Mouse (Mus musculus): ENCODE results near the gene Fam181a. TPM values are rescaled to one million over a fixed set of nuclear protein-coding genes. Genes with fewer than 3 reads are reported as not detected.

The Fam181a gene
- total and polyA plus RNA-seq, 3 experiments, result not detected

GRCm38 (mm10) chr12:103343456-103343855, 32.7 kb downstream of the Fam181a start:
- H3K79me2 ChIP-seq (replicated peaks; ENCODE audit: control insufficient read depth, extremely low read depth, insufficient read depth, poor library complexity, severe bottlenecking), result no peaks in the 10 kb centered on the region
- dilution Hi-C loops (cut with MboI; ENCODE audit: extremely low pct_ligation_motif_present, extremely low pct_unique_long_range_greater_than_20kb, low sequenced_read_pairs) (no loop called here), in situ Hi-C loops (cut with MboI; ENCODE audit: low pct_ligation_motif_present, low pct_unique_long_range_greater_than_20kb, low sequenced_read_pairs) (no loop called here)
- H3K9me3 ChIP-seq (replicated peaks; ENCODE audit: low read length), result peaks cover 9% of the 10 kb centered on the region
- no peak overlapping the region for H3K9ac ChIP-seq (ENCODE audit: insufficient read depth, low read depth)
- H3K4me2 ChIP-seq (ENCODE audit: insufficient read depth, low read depth, poor library complexity, severe bottlenecking), result peak overlapping the region; percentile 76
- H3K4me1 ChIP-seq (ENCODE audit: control insufficient read depth in 1 of 2, insufficient read depth in 2 of 2), result peaks cover 58 to 84% of the 10 kb centered on the region in 2 experiments
- H3K27me3 ChIP-seq (replicated peaks), result no peaks in the 10 kb centered on the region
- no peak overlapping the region for H3K4me3 ChIP-seq (replicated peaks in 1 of 3; ENCODE audit: low read depth in 2 of 3, low read length in 2 of 3, poor library complexity in 1 of 3)
- H3K36me3 ChIP-seq (replicated peaks in 1 of 2; ENCODE audit: control insufficient read depth in 1 of 2, insufficient read depth in 1 of 2, low read length in 1 of 2), result no peaks in the 10 kb centered on the region
- H3K27ac ChIP-seq (ENCODE audit: insufficient read depth, low read depth), result peak overlapping the region; percentile 92
- TF ChIP-seq CHD2 (IDR thresholded peaks at IDR 0.05; ENCODE audit: low read length) (peak; percentile 72; the same call in 1 of the 2 replicates), PAX5 (IDR thresholded peaks at IDR 0.05; ENCODE audit: low read length) (no peak), TBP (conservative IDR thresholded peaks at IDR 0.05; ENCODE audit: low read depth, low read length) (peak; percentile 66; the same call in 1 of the 2 replicates), SIN3A (IDR thresholded peaks at IDR 0.05; ENCODE audit: low read length) (no peak), ETS1 (conservative IDR thresholded peaks at IDR 0.05; ENCODE audit: low read depth, low read length) (peak; percentile 76), SMC3 (IDR thresholded peaks at IDR 0.05; ENCODE audit: low read depth, low read length) (0 out of 2 replicates have a peak, but pooled peaks have one; percentile 2), MAX (IDR thresholded peaks at IDR 0.05; ENCODE audit: low read length) (no peak), ZMIZ1 (IDR thresholded peaks at IDR 0.05; ENCODE audit: low read depth, low read length) (0 out of 2 replicates have a peak, but pooled peaks have one; percentile 28), E2F4 (IDR thresholded peaks at IDR 0.05; ENCODE audit: insufficient replicate concordance, low read depth, low read length) (no peak), JUND (conservative IDR thresholded peaks at IDR 0.05; ENCODE audit: low read depth, low read length) (no peak), POLR2A (IDR thresholded peaks at IDR 0.05; ENCODE audit: low read depth, low read length) (peak; percentile 35; the same call in 1 of the 2 replicates), MAFK (IDR thresholded peaks at IDR 0.05; ENCODE audit: insufficient replicate concordance, low read length) (peak; percentile 94), IRF4 (IDR thresholded peaks at IDR 0.05; ENCODE audit: low read depth, low read length) (peak; percentile 79), HCFC1 (IDR thresholded peaks at IDR 0.05; ENCODE audit: low read depth, low read length) (peak; percentile 48; the same call in 1 of the 2 replicates), NELFE (IDR thresholded peaks at IDR 0.05; ENCODE audit: low read depth, low read length) (peak; percentile 57; the same call in 1 of the 2 replicates), BHLHE40 (IDR thresholded peaks at IDR 0.05; ENCODE audit: low read depth, low read length) (peak; percentile 75), EP300 (IDR thresholded peaks at IDR 0.05; ENCODE audit: low read length) (peak; percentile 89), ELF1 (IDR thresholded peaks at IDR 0.05; ENCODE audit: low read depth, low read length) (peak; percentile 79), MEF2A (IDR thresholded peaks at IDR 0.05; ENCODE audit: borderline replicate concordance, low read depth, low read length) (peak; percentile 80), RCOR1 (conservative IDR thresholded peaks at IDR 0.05; ENCODE audit: low read depth, low read length) (0 out of 2 replicates have a peak, but pooled peaks have one; percentile 27), TCF12 (IDR thresholded peaks at IDR 0.05; ENCODE audit: low read depth, low read length) (peak; percentile 77; the same call in 1 of the 2 replicates)
- DNase-seq (ENCODE audit: extremely low read depth), result peak; percentile 94

GRCm38 (mm10) chr12:103344934-103345333, 34.2 kb downstream of the Fam181a start:
- H3K9me3 ChIP-seq (replicated peaks; ENCODE audit: low read length), result peaks cover 5% of the 10 kb centered on the region
- H3K79me2 ChIP-seq (replicated peaks; ENCODE audit: control insufficient read depth, extremely low read depth, insufficient read depth, poor library complexity, severe bottlenecking), result no peaks in the 10 kb centered on the region
- H3K27me3 ChIP-seq (replicated peaks), result no peaks in the 10 kb centered on the region
- no peak for TF ChIP-seq TBP (conservative IDR thresholded peaks at IDR 0.05; ENCODE audit: low read depth, low read length)
- TF ChIP-seq ELF1 (IDR thresholded peaks at IDR 0.05; ENCODE audit: low read depth, low read length), result no peak
- no peak for TF ChIP-seq MYC (IDR thresholded peaks at IDR 0.05; ENCODE audit: low read depth, low read length)
- no peak for TF ChIP-seq IRF4 (IDR thresholded peaks at IDR 0.05; ENCODE audit: low read depth, low read length)
- TF ChIP-seq TCF12 (IDR thresholded peaks at IDR 0.05; ENCODE audit: low read depth, low read length), result no peak
- no peak for TF ChIP-seq UBTF (IDR thresholded peaks at IDR 0.05; ENCODE audit: low read depth, low read length)
- TF ChIP-seq BHLHE40 (IDR thresholded peaks at IDR 0.05; ENCODE audit: low read depth, low read length), result no peak
- TF ChIP-seq ETS1 (conservative IDR thresholded peaks at IDR 0.05; ENCODE audit: low read depth, low read length), result no peak
- no peak for TF ChIP-seq MEF2A (IDR thresholded peaks at IDR 0.05; ENCODE audit: borderline replicate concordance, low read depth, low read length)
- TF ChIP-seq ZKSCAN1 (IDR thresholded peaks at IDR 0.05; ENCODE audit: borderline replicate concordance, low read depth, low read length), result no peak
- TF ChIP-seq E2F4 (IDR thresholded peaks at IDR 0.05; ENCODE audit: insufficient replicate concordance, low read depth, low read length), result no peak
- TF ChIP-seq EP300 (IDR thresholded peaks at IDR 0.05; ENCODE audit: low read length), result no peak
- no peak for TF ChIP-seq GABPA (IDR thresholded peaks at IDR 0.05; ENCODE audit: insufficient replicate concordance, low read depth, low read length)
- peaks cover 51 to 81% of the 10 kb centered on the region in 2 experiments for H3K4me1 ChIP-seq (ENCODE audit: control insufficient read depth in 1 of 2, insufficient read depth in 2 of 2)
- DNase-seq (ENCODE audit: extremely low read depth), result no peak
- H3K36me3 ChIP-seq (replicated peaks in 1 of 2; ENCODE audit: control insufficient read depth in 1 of 2, insufficient read depth in 1 of 2, low read length in 1 of 2), result no peaks in the 10 kb centered on the region
- no peak overlapping the region for H3K4me2 ChIP-seq (ENCODE audit: insufficient read depth, low read depth, poor library complexity, severe bottlenecking)
- dilution Hi-C loops (cut with MboI; ENCODE audit: extremely low pct_ligation_motif_present, extremely low pct_unique_long_range_greater_than_20kb, low sequenced_read_pairs), result no loop called here
- no peak overlapping the region for H3K9ac ChIP-seq (ENCODE audit: insufficient read depth, low read depth)
- H3K4me3 ChIP-seq (replicated peaks in 1 of 3; ENCODE audit: low read depth in 2 of 3, low read length in 2 of 3, poor library complexity in 1 of 3), result no peak overlapping the region
- no peak overlapping the region for H3K27ac ChIP-seq (ENCODE audit: insufficient read depth, low read depth)
- in situ Hi-C loops (cut with MboI; ENCODE audit: low pct_ligation_motif_present, low pct_unique_long_range_greater_than_20kb, low sequenced_read_pairs), result no loop called here

Data from CH12.LX (cell line).